Mouse (Mus musculus): ENCODE data around the gene Tnn.

Gene Tnn

DNA sequence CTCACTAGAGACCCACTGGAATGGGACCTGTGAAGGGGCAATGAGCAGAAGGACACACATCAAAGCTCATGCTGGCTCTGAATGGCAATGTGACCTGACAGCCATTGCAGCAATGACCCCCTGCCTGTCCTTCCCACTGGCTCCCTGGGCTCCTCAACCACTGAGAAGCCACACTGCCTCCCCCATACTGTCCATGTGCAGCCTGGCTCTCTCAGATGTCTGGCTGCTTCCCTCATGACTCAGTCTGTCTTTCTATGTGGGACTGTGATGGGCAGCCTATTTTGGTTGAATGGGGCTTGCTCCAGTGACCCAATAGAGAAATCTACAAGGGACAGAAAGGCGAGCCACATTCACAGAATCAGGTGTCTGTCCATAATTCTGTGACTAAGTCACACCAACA is 70.7 kb downstream of the Tnn start:
- no peak for DNase-seq (ENCODE audit: low spot score)

DNA sequence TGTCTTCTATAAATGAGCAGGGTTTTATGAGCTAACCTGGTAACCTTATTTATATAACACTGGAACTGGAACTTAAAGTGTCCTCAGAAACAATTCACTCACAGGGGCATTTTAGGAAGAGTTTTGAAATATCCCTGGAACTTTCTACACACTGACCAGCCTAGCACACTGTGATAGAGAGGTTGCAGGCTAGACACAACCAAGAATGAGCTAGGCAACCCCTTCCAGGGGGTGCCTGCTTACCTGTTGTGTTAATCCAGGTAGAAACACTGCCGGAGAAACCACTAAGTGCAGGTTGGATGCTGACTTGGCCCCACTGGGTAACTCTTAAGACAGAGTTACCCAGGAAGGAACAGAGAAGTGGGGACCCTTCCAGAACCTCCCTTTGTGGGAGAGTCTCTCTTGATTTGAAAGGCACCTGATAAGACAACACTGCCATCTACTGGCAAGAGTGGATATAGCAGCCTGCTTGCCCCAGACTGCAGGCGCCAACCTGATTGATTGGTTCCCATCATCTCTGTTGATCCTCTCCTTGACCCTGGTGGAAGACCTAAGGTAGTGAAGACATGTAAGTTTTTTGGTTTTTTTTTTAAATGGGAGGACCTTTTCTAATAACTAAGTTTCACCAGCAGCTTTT is 72.5 kb downstream of the Tnn start:
- DNase-seq (ENCODE audit: low spot score) = peak; percentile 87

DNA sequence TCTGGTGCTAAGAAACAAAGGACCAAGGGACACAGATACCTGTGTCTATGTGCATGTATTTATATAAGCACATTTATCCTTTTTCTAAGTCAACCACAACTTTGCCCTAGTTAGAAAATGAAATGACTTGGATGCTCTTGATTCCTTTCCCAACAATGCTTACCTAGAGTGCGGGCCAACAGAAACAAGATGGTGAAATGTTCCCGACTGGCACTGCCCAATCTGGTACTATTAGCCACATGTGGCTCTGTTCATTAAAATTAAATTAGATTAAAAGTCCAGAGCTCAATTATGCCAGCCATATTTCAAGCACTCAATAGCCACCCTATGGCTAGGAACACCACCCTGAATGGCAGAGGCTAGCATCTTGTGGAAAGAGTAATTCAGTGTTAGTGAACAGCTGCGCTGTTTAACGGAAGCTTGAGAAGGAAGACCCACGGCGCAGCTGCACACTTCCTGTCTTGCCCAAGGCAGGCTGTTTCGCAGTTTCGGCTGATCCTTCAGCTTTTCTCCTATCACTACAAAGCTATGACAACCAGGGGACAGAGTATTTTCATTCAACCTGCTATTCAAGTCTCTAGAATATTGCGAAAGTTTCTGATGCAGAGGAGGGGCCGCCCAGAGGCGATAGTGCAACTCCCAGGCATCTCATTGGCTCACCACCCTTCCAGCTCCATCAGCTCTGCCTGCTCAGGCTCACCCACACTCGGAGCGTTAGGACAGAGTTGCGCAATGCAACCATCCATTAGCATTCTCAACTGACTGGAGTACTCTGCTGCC is 74.3 kb downstream of the Tnn start:
- DNase-seq (ENCODE audit: low spot score) = no peak

DNA sequence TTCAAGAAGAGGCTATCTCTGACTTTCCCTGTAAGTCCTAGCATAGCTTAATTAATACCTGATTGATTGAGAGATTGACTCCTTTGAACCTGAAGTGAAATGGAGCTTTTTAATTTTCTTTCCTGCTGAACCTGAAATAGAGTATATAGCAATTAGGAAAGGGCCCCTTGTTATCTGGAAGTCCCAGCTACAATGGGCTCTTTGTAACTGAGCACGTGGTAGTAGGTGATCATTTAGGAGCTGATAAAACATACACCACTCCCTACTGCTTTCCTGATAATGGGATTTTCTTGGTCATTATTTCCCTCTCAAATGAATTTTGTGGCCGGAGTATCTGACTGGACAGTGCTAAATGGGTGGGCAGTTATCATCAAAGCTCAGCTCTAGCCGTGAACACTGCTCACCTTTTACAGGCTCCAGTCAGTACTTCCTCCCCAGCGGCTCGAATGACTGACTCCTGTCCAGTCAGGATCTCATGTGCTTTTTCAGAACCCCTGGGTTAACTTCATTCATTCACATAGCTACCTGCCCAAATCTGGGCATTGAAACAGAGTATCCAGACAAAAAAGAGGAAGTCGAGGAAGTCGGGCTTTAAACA is 88.7 kb downstream of the Tnn start:
- no peak for DNase-seq (ENCODE audit: low spot score)

DNA sequence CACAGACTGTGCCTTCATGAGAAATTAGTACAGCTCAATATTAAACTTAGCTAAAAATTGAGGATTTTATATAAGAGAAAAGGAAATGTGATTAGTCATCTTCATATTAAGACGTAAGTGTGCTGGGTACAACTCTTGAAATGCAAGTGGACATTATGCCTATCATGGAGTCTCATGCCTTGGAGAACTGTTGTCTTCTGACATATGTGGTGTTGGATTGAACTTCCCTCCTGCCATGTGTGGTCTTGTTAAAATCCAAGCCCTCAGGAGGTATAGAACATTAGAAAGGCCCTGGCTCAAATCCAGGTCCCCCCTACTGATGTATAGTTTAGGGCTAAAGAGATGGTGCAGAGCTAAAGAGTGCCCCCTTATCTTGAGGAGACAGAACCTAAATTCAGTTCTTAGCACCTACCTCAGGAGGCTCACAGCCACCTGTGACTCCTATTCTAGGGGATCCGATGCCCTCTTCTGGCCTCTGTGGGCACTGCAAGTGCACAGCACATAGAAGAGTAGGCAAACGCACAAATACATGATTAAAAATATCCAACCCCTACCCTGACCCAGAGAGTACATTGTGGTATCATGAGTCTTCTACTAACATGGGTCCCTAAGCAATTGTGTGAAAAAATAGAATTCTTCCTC is 91.5 kb downstream of the Tnn start:
- no peak for DNase-seq (ENCODE audit: low spot score)

DNA sequence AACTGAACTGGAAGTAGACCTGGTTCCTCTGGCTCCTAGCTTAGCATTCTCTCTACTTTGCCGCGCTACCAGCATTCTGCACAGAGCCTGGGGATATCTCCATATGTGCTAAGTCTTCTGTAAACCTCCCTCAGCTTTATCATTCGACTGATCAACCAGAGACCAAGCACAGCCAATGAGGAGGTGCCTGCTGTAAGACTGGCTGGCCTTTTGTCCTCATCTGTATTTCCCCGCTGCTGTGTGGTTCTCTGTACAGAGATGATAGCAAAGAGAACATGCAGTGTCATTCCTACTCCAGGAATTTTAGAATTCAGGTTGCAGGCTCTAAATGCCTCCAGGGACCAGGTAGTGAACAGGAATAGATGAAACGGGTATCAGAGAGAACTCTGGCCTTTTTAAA is 92.1 kb downstream of the Tnn start:
- DNase-seq (ENCODE audit: low spot score) = no peak

DNA sequence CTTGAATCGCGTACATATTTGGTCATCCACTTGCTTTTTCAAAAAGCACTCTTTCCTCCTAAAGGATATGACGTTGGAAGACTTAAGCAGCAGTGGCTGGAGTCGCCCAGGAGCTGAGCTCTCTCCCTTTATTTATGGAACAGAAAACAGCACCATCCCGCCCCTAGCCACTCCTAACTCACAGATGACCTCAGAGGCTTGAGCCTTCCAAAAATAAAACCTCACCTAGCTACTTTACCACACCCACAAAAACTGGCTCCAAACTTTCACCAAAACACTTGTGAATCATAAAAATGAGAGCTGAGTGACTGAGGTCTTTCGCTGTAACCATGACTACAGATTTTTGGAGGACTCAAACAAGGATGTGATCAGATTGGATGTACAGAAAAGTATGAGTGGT is 92.8 kb downstream of the Tnn start:
- DNase-seq (ENCODE audit: low spot score) = no peak

DNA sequence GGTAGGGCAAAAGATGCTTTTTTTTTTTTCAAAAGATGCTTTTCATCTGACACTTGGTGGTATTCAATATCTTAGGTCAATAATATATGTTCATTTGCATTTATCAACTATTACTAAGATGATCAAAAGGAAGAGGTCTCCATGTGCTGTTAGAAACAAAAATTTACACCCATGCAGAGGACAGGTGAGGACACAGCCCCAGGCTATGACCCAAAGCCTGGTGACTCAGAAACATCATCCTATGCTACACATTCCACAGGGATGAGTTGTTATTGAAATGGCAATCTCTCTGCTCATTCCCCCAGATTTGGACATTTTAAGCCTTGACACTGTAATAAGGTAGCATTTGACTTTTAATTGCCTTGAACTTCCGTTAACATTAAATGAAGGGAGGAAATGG is 93.5 kb downstream of the Tnn start:
- DNase-seq (ENCODE audit: low spot score) = no peak

DNA sequence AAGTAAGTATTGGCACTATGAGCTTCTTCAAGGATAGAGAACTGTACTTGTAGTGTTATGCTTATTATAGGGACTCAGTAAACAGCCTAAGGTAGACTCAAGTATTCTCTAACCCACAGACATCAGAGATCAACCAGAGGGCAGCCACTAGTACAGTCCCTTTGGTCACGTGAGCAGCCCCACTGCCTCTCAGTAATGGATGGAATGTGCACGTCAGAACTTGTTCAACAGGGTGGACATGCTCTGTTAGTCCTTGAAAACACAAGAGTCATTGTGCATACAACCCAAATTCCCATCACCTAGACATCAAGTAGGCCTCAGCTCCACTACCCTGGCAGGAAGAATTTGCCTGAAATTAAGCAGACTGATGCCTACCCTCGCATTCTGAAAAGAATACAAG is 95.7 kb downstream of the Tnn start:
- DNase-seq (ENCODE audit: low spot score) = no peak

DNA sequence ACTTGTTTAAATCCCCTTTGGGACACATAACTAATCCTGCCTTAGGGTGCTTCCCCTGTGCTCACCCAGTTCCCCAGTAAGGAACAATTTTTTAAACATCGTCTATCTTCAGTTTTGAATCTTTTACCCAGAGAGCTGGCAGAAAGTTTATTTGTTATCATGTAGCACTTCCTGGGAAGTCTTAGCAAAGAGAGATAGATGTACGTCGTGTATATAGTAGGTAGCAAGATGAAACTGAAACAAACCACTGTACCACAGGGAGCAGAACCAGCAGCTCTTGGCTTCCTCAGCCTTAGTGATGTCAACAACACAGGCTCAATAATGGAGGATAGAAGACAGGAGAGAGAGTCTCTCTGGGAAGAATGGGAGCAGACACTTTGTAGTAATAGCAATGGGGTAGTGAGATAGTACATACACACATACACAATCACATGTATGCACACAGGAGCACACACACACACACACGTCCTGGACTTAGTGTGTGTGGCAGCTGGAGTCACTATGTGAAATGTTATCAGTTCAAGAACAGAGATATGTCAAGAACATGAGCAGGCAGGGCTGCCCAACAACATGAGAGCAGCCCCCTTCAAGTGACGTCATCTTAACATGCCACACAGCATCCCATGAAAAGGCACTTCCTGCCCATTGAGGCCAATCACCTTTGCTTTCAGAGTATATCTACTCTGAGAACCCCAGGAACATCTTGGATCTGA is 98.9 kb downstream of the Tnn start:
- DNase-seq (ENCODE audit: low spot score) = no peak

DNA sequence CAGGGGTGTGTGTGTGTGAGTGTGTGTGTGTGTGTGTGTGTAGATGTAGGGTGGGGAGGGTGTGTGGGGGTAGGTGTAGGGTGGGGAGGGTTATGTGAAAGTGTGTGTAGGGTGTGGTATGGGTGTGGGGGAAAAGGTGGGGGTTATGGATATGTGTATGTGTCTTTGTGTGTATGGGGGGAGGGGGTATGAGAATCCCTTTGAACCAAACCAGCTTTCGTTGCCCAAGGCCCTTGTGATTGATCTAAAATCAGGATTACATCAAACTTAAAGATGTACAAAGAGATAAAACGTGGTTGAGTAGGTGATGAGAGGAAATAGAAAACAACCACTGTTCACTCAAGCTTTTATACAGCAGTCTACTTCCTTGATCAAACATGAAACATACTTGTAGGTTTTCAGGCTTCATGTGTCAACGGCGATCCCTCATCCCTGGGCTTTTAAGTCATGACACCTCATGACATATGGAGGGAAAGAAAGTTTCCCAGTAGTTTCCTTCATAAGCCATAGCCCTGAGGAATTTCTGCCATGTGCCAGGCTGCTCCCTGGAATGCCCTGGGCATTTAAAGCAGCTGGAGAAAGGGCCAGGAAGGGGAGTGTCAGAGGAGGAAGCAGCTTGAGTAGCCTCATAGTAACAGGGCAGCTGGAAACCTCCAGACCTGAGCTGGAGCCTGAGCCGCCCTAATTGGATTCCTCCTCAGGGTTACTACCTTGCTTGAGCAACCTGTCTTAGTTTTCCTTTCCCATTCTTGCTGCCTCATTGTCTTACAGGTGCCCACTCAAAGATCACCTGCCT is 99.7 kb downstream of the Tnn start:
- no peak for DNase-seq (ENCODE audit: low spot score)

DNA sequence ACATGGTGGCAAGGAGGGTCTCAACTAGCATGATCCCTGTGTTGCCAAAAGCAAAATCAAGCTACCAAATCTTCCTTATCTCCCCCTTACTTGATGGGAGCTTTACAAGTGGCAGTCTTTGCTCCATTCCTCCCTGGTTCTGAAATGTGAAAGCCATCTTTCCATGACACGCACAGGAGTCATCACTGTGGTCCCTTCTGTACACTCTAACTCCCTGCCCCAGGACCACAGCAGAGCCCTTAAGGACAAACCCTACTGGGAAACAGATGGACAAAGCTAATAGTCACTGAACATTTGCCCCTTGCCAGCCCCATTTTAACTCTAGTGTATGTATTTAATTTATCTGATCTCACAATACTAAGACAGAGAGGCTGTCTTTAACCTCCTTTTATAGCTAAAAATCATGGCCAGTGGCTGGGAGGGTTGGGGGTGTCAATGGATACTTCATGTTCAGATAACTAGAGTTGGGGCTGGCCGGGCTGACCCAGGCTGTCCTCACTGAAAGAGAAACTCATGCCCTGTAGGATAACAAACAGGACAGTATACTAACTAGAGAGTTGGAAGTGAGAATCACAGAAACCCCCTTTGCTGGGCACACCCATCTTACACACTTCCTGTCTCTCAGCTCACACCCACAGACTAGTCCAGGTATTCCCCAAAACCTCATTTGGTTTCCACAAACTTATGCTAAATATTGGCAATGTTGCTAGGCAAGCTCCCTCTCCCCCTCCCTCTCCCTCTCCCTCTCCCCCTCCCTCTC is 100.6 kb downstream of the Tnn start:
- no peak for DNase-seq (ENCODE audit: low spot score)

DNA sequence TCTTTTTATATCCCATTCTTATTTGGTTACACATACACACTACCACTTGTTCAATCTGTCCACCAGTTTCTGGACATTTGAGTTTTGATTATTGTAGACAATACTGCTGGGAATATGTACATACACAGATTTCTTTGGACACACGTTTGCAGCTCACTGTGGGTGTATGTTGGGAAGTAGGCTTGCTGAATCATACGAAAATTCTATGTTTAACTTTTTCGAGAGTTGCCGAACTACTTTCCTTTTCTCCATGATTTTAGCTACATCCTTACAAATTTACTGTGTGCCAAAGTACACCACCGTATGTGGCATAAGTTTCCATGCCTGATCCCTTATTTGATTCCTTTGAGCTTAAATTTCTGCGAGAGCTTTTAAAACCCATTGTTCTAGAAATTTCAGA is 102.5 kb downstream of the Tnn start:
- no peak for DNase-seq (ENCODE audit: low spot score)

DNA sequence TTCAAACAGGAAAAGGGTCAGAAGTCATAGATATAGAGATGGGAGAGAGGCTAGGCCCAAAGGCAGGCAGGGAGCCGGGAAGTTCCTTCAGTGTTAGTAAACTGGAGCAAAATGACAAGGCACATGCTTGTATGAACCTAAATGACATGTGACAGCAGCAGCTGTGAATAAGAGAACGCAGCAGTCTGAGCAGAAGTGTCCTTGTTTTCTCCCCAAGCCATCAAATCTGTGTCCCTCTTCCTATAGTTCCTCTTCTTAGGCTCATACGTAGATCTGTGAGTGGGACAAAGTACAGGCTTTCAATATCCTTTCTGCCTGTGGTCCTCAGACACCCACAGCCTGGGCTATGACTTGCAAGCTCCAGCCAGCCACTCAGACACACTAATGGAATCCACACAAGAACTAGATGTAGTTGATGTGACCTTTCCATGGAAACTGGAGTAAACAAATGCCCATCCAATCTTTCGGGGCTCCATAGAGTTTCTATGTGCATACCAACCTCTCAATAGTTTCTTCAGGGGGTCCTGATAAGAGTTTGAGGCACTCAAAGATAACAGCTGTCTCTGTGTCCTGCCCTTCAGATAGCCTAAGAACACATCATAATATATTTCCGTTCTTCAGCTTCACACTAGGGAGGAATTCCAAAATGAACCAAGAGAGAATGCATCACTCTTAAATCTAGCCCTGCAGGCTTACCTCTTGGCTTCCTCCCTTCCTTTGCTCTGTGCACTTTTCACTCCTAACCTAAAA is 104.1 kb downstream of the Tnn start:
- no peak for DNase-seq (ENCODE audit: low spot score)

DNA sequence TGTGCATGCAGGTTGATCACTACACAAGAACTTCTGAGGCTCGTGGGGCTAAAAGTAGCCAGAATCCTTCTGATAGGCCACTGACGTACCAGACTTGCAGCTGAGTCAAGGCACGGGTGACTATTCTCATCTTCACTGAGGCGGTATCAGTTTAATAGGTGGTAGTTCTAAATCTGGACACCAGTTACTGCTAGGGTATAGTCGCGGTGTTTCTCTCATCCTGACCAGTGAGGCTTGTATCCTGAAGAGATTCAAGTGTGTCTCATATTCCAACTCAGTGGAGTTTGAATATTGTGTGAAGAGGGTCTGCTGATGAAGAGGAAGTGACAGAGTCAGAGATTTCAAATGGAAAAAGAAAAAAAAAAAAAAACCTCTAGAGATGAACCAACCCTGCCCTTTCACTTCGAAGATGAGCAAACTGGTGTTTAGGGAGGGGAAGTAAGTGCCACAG is 105.9 kb downstream of the Tnn start:
- no peak for DNase-seq (ENCODE audit: low spot score)

DNA sequence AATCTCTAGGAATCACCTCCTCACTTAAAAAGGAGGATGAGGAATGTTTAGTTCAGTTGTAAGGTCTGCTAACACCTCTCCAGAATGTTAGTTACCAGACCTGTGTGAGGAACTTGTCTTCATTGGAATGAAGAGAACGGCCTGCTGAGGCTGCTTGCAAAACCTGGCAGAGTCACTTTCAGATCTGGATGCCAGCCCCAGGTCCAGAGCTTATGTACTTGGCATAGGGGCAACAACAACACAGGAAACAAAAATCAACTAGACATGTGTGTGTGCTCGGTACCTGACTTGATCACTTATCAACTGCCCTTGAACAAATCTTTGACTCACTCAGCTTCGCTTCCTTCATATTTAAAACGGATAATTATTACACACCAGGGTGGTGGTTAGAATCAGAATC is 106.6 kb downstream of the Tnn start:
- no peak for DNase-seq (ENCODE audit: low spot score)

DNA sequence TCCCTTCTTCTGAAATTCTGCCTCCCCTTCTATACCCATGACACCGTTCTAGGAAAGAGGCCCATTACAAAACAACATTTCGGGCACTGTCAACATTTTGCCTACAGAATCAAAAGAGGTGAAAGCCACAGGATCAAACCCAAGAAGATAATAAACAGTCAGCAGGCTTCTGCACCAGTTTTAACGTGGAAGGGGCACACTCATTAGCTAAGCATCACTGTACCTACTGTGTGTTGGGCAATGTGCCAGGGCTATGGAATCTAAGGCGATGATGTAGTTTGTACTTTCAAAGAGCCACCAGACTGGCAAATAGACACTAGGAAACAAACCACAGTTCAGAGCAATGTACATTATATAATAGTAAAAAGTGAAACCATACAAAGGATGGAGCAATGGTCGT is 107.4 kb downstream of the Tnn start:
- DNase-seq (ENCODE audit: low spot score) = no peak

DNA sequence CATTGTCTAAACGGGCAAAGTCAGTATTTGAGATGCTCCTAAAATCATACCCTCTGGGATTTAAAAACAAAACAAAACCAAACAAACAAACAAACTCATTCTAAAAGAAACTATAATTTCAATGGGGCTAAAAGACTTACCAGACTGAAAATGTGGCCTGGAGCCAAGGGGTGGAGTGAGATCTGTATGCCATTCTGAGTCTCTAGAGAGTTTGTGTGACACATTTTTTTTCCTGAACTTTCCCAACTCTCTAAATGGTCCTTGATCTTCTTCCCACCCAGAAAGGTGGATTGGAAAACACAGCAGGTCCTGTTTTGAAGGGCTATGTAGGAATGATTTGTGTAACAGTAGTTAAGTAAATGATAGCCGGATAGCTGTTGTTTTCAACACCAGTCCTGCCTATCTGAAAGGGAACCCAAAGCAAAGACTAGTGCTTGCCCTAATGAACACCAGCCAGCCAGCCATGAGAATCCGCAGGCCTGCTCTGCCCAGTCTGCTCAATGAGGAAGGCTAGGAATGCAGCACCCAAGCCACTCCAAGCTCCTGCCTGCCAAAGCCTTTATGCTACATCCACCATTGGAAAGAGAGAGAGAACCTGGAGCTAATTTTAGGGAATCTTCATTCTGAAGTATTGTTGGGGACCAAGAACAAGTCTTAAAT is 108.2 kb downstream of the Tnn start:
- DNase-seq (ENCODE audit: low spot score) = no peak

DNA sequence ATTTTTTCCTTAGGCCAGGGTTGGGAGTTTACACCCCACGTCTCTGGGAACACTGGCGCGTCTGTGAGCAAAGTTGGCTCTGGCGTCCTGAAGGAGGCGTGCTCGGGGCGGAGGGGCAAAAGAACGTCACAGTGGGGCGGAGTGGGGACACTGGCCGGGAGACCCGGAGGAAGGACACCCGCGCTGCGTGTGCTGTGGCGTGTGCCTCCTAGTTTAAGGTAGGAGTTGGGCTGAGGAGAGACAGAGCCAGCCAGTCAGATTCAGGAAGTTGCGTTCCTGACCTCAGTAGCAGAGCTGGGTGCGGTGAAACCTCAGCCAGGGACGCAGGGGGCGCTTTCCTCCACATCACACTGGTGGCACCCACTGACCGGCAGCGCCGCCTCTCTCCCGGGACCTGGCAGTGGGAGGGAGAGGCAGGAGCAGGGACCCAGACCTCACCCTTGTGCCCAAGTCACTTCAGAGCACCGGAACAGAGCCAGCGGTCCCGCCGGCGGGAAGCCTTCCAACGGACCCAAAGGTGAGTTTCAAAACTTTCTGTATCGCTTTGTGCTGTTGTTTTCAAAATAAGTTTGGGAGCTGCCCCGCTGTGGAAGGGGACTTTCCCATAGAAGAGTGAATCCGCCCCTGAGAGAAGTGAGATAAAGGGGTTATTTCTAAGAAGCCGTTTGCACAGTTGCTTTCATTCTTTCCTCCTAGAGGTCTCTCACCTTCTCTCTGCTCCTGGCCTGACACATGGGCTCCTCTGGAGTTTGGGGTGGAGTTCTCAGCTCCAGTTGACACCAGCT is 109.0 kb downstream of the Tnn start, which contains the start of gene 4930523C07Rik:
Gene 4930523C07Rik (plus strand): TSS at position 146 of the 785 bp plus-strand sequence.
- peak; percentile 55 for DNase-seq (ENCODE audit: low spot score)

Measured in embryo, embryonic 10.5 days (tissue).